Mouse (Mus musculus): Measurements from ENCODE around the gene Ucn2. TPM values are rescaled to one million over a fixed set of nuclear protein-coding genes. Genes with fewer than 3 reads are reported as not detected.
A peak's percentile ranks its signal among the peaks of the same experiment; 100 is the strongest.

The Ucn2 gene
- polyA plus RNA-seq, 1 experiment from 2014 or later, result not detected

- no peaks in the 10 kb centered on the region for H3K27me3 ChIP-seq (ENCODE audit: insufficient read depth, low read length)
- peak overlapping the region; percentile 48 for H3K4me2 ChIP-seq (ENCODE audit: low read depth, low read length)
- no peaks in the 10 kb centered on the region for H3K36me3 ChIP-seq (replicated peaks; ENCODE audit: insufficient read depth, low read length)
- no peak overlapping the region; the same call in 1 of the 2 replicates for H3K9ac ChIP-seq (replicated peaks)
- DNase-seq (no peak), ATAC-seq (no peak)
- H3K4me1 ChIP-seq (ENCODE audit: insufficient read depth), result peaks cover 20% of the 10 kb centered on the region
- no peaks in the 10 kb centered on the region for H3K9me3 ChIP-seq (ENCODE audit: low read length)
- peak overlapping the region; percentile 76 for H3K27ac ChIP-seq (ENCODE audit: low read depth)
- TF ChIP-seq EP300 (IDR thresholded peaks at IDR 0.05; ENCODE audit: low read depth) (no peak), CTCF (IDR thresholded peaks at IDR 0.05; ENCODE audit: low read depth) (no peak)
- WGBS (ENCODE audit: insufficient replicate concordance), result 68% methylated on average over 19 of the region's 19 CpGs
- no peak overlapping the region for H3K4me3 ChIP-seq (ENCODE audit: low read depth, low read length)
Measured at GRCm38 (mm10) chr9:108998287-108999166, 12.7 kb downstream of the Ucn2 start.

- H3K9me3 ChIP-seq (ENCODE audit: low read length), result no peaks in the 10 kb centered on the region
- DNase-seq (peak; percentile 35), ATAC-seq (peak; percentile 40; the same call in 1 of the 2 replicates)
- peak overlapping the region; percentile 76 for H3K27ac ChIP-seq (ENCODE audit: low read depth)
- H3K27me3 ChIP-seq (ENCODE audit: insufficient read depth, low read length), result no peaks in the 10 kb centered on the region
- H3K4me1 ChIP-seq (ENCODE audit: insufficient read depth), result peaks cover 20% of the 10 kb centered on the region
- no peaks in the 10 kb centered on the region for H3K36me3 ChIP-seq (replicated peaks; ENCODE audit: insufficient read depth, low read length)
- no peak overlapping the region; the same call in 1 of the 2 replicates for H3K9ac ChIP-seq (replicated peaks)
- peak overlapping the region; percentile 48 for H3K4me2 ChIP-seq (ENCODE audit: low read depth, low read length)
- TF ChIP-seq CTCF (IDR thresholded peaks at IDR 0.05; ENCODE audit: low read depth), result no peak
- TF ChIP-seq EP300 (IDR thresholded peaks at IDR 0.05; ENCODE audit: low read depth), result no peak
- WGBS (ENCODE audit: insufficient replicate concordance), result 41% methylated on average over 4 of the region's 4 CpGs
- H3K4me3 ChIP-seq (ENCODE audit: low read depth, low read length), result no peak overlapping the region
Measured at GRCm38 (mm10) chr9:108999167-108999526, 13.3 kb downstream of the Ucn2 start.

GRCm38 (mm10) chr9:109000726-109001125, 14.9 kb downstream of the Ucn2 start:
- Histone ChIP-seq H3K27me3 (ENCODE audit: insufficient read depth, low read length) (no peaks in the 10 kb centered on the region), H3K4me2 (ENCODE audit: low read depth, low read length) (no peak overlapping the region), H3K4me3 (ENCODE audit: low read depth, low read length) (no peak overlapping the region), H3K9me3 (ENCODE audit: low read length) (no peaks in the 10 kb centered on the region), H3K36me3 (replicated peaks; ENCODE audit: insufficient read depth, low read length) (no peaks in the 10 kb centered on the region), H3K27ac (ENCODE audit: low read depth) (no peak overlapping the region), H3K9ac (replicated peaks) (no peak overlapping the region), H3K4me1 (ENCODE audit: insufficient read depth) (peaks cover 11% of the 10 kb centered on the region)
- TF ChIP-seq EP300 (IDR thresholded peaks at IDR 0.05; ENCODE audit: low read depth) (no peak), CTCF (IDR thresholded peaks at IDR 0.05; ENCODE audit: low read depth) (peak; percentile 99)
- DNase-seq (peak; percentile 71), ATAC-seq (peak; percentile 59)
- WGBS (ENCODE audit: insufficient replicate concordance), result 5% methylated on average over 3 of the region's 3 CpGs

DNA sequence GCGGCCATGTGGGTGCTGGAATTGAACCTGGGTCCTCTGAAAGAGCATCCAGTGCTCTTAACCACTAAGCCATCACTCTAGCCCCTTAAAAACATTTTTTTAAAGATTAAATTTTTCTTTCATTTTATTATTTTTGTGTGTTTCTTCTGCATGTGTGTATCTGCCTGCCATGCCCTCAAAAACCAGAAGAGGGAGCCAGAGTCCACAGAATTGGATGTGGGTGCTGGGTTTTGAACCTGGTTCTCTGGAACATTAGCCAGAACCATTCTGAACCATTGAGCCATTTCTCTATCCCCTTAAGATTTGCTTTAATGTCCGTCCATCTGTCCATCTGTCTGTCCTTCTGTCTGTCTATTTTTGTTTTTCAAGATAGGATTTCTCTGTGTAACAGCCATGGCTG, 17.4 kb downstream of the Ucn2 start:
- H3K4me1 ChIP-seq (ENCODE audit: insufficient read depth), result no peaks in the 10 kb centered on the region
- TF ChIP-seq EP300 (IDR thresholded peaks at IDR 0.05; ENCODE audit: low read depth) (no peak), CTCF (IDR thresholded peaks at IDR 0.05; ENCODE audit: low read depth) (peak; percentile 89)
- DNase-seq, result peak; percentile 72
- ATAC-seq, result no peak
- no peak overlapping the region for H3K9ac ChIP-seq (replicated peaks)
- no peaks in the 10 kb centered on the region for H3K36me3 ChIP-seq (replicated peaks; ENCODE audit: insufficient read depth, low read length)
- no peaks in the 10 kb centered on the region for H3K9me3 ChIP-seq (ENCODE audit: low read length)
- no peaks in the 10 kb centered on the region for H3K27me3 ChIP-seq (ENCODE audit: insufficient read depth, low read length)
- WGBS (ENCODE audit: insufficient replicate concordance), result 42% methylated on average over 2 of the region's 2 CpGs
- H3K4me3 ChIP-seq (ENCODE audit: low read depth, low read length), result no peak overlapping the region
- H3K27ac ChIP-seq (ENCODE audit: low read depth), result no peak overlapping the region
- H3K4me2 ChIP-seq (ENCODE audit: low read depth, low read length), result no peak overlapping the region

DNA sequence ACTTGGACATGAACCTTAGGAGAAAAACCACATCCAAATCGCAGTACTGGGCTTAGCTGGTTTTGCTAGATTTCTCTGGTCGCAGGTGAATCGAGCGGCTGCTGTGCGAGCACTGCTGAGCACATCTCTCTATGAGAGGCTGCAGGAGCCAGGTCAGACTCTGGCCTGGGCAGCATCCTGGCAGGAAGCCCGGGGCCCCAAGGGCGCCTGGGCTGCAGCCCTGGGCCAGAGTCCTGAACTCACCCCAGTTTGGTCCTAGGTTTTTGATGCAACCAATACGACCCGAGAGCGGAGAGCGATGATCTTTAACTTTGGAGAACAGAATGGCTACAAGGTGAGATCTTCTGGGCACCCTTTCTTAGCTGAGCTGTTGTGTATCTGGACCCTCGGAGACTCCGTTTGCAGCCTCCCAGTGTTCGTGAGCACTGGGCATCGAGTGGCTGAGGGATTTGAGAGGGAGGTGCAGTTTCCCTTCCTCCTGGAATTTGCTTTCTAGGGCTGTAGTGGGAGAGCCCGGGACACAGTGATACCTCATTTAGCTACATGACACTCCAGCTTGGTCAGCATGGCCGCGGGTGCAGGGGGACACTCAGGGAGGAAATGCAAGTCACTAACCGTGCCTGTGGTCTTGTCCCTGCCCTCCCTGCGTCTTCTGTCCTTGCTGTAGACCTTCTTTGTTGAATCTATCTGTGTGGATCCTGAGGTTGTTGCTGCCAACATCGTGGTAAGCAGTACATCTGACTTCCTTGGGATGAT, 21.4 kb downstream of the Ucn2 start:
- H3K9ac ChIP-seq (replicated peaks), result no peak overlapping the region
- DNase-seq (no peak), ATAC-seq (no peak)
- no peaks in the 10 kb centered on the region for H3K9me3 ChIP-seq (ENCODE audit: low read length)
- TF ChIP-seq CTCF (IDR thresholded peaks at IDR 0.05; ENCODE audit: low read depth) (no peak), EP300 (IDR thresholded peaks at IDR 0.05; ENCODE audit: low read depth) (no peak)
- H3K27me3 ChIP-seq (ENCODE audit: insufficient read depth, low read length), result no peaks in the 10 kb centered on the region
- H3K4me1 ChIP-seq (ENCODE audit: insufficient read depth), result no peaks in the 10 kb centered on the region
- WGBS (ENCODE audit: insufficient replicate concordance), result 67% methylated on average over 21 of the region's 21 CpGs
- peaks cover 2% of the 10 kb centered on the region; the same call in 1 of the 2 replicates for H3K36me3 ChIP-seq (replicated peaks; ENCODE audit: insufficient read depth, low read length)
- H3K4me3 ChIP-seq (ENCODE audit: low read depth, low read length), result no peak overlapping the region
- H3K27ac ChIP-seq (ENCODE audit: low read depth), result no peak overlapping the region
- no peak overlapping the region for H3K4me2 ChIP-seq (ENCODE audit: low read depth, low read length)

DNA sequence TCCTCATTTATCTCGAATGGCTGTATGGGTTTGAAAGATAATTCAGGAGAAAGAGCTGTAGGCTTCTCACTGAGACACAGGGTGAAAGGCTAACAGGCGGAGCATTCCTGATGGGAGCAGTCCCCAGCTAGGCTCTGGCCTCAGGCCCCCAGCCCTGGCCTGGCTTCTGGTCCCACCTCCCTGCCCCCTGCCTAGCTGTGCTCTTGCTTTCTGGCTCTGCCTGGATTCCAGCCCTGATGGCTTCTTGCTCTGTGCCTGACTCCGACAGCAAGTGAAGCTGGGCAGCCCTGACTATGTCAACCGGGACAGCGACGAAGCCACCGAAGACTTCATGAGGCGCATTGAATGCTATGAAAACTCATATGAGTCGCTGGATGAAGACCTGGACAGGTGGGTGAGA, 22.3 kb downstream of the Ucn2 start:
- WGBS (ENCODE audit: insufficient replicate concordance), result 88% methylated on average over 9 of the region's 9 CpGs
- Histone ChIP-seq H3K27me3 (ENCODE audit: insufficient read depth, low read length) (no peaks in the 10 kb centered on the region), H3K4me1 (ENCODE audit: insufficient read depth) (no peaks in the 10 kb centered on the region), H3K4me2 (ENCODE audit: low read depth, low read length) (no peak overlapping the region), H3K36me3 (replicated peaks; ENCODE audit: insufficient read depth, low read length) (peaks cover 2% of the 10 kb centered on the region; the same call in 1 of the 2 replicates), H3K9ac (replicated peaks) (no peak overlapping the region), H3K9me3 (ENCODE audit: low read length) (no peaks in the 10 kb centered on the region), H3K4me3 (ENCODE audit: low read depth, low read length) (no peak overlapping the region), H3K27ac (ENCODE audit: low read depth) (no peak overlapping the region)
- DNase-seq (no peak), ATAC-seq (no peak)
- no peak for TF ChIP-seq CTCF (IDR thresholded peaks at IDR 0.05; ENCODE audit: low read depth)
- no peak for TF ChIP-seq EP300 (IDR thresholded peaks at IDR 0.05; ENCODE audit: low read depth)
